In the genomic region with DNA sequence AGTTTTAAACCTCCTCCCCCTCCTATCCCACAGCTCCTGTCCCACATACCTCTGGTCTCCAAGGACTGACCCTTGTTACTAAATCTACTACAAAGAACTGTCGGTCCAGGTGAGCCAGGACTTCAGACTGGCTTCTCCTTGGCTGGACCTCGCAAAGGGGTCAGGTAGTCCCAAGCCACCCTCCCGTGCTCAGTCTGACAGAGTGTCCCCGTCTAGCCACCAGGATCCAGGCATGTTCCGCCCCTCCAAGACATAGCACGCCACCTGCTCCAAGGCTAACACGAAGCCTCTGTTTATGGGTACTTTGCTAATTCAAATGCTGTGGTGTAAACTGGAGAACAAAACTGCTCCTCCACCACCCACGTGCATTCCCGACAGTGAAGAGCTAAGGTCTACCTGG, we compare ENCODE assay signal across 11 mouse cellular contexts.
"Had no signal": no experiment of that assay in that cellular context is flagged by ENCODE, and none has a peak within 500 bp of the region (broad histone marks: within the 10 kb centered on the region; RNA-seq: fewer than 3 reads in every experiment).

No protein-coding gene starts in this region.

- H3K27ac ChIP-seq: limb, embryonic 15.5 days; liver, embryonic 13.5 days; midbrain, embryonic 13.5 days; neural tube, embryonic 15.5 days had no signal

- H3K27me3 ChIP-seq: limb, embryonic 15.5 days; midbrain, embryonic 13.5 days; neural tube, embryonic 15.5 days had no signal

- H3K36me3 ChIP-seq: liver, embryonic 13.5 days; midbrain, embryonic 13.5 days; neural tube, embryonic 15.5 days had no signal

- H3K9me3 ChIP-seq: limb, embryonic 15.5 days; liver, embryonic 13.5 days; midbrain, embryonic 13.5 days; neural tube, embryonic 15.5 days had no signal

- DNase-seq: kidney, adult 9 months; layer of hippocampus, adult 9-11 months; layer of hippocampus, postnatal 36 days; liver, embryonic 13.5 days; lung, adult 18-20 months; lung, postnatal 14 days; thymus, postnatal 4 days had no signal

- ATAC-seq: midbrain, embryonic 13.5 days had no signal

- H3K4me3 ChIP-seq: limb, embryonic 15.5 days; liver, embryonic 13.5 days; midbrain, embryonic 13.5 days; myocyte; neural tube, embryonic 15.5 days had no signal

- H3K4me2 ChIP-seq: limb, embryonic 15.5 days; liver, embryonic 13.5 days; midbrain, embryonic 13.5 days; neural tube, embryonic 15.5 days had no signal

- H3K9ac ChIP-seq: limb, embryonic 15.5 days; liver, embryonic 13.5 days; midbrain, embryonic 13.5 days; neural tube, embryonic 15.5 days had no signal
